Mouse (Mus musculus) heart, embryonic 12.5 days (tissue): ENCODE results near the gene Pla2g2e. TPM values are rescaled to one million over a fixed set of nuclear protein-coding genes. Genes with fewer than 3 reads are reported as not detected.
"Not testable (repeated sequence)": the region's sequence is repeated elsewhere in the genome, so short reads cannot be mapped to it uniquely, and the experiment has no call there.

ENCODE experiments used
- ATAC-seq: fragments of 200-750 bp; cut with Nextera tagmentation; 2 replicates; pipeline ENCODE4 v1.8.0; 2017; ENCODE audit warnings: moderate TSS enrichment, moderate library complexity; ENCODE audit not compliant: insufficient number of reproducible peaks, low FRiP score
- H3K27ac ChIP-seq: fragments of 300-500 bp; sonication (generic); 2 replicates; pipeline ENCODE4 v1.5.1; 2016; ENCODE audit warnings: mild to moderate bottlenecking, moderate library complexity; ENCODE audit not compliant: poor library complexity, severe bottlenecking
- H3K27me3 ChIP-seq: fragments of 300-500 bp; sonication (generic); replicated peaks from 2 replicates; pipeline ENCODE4 v1.6.1; 2016; ENCODE audit warnings: mild to moderate bottlenecking, moderate library complexity
- H3K36me3 ChIP-seq: fragments of 300-500 bp; sonication (generic); 2 replicates; pipeline ENCODE4 v1.6.1; 2016; ENCODE audit warnings: mild to moderate bottlenecking, moderate library complexity
- H3K4me1 ChIP-seq: fragments of 300-500 bp; sonication (generic); replicated peaks from 2 replicates; pipeline ENCODE4 v1.6.1; 2016; ENCODE audit warnings: mild to moderate bottlenecking
- H3K4me2 ChIP-seq: fragments of 300-500 bp; sonication (generic); 2 replicates; pipeline ENCODE4 v1.6.1; 2016; ENCODE audit warnings: mild to moderate bottlenecking, moderate library complexity
- H3K4me3 ChIP-seq: fragments of 300-500 bp; sonication (generic); 2 replicates; pipeline ENCODE4 v1.5.1; 2016; ENCODE audit warnings: mild to moderate bottlenecking
- H3K9ac ChIP-seq: fragments of 300-500 bp; sonication (generic); 2 replicates; pipeline ENCODE4 v1.6.1; 2016; ENCODE audit warnings: mild to moderate bottlenecking, moderate library complexity
- H3K9me3 ChIP-seq: fragments of 300-500 bp; sonication (generic); replicated peaks from 2 replicates; pipeline ENCODE4 v1.6.1; 2016; ENCODE audit warnings: mild to moderate bottlenecking, moderate library complexity
- WGBS: fragments of 180-500 bp; shearing (Covaris S2); methylation state at CpG from one replicate; pipeline ENCODE4 v1.1.7; 2016; 5-methylcytosine and 5-hydroxymethylcytosine counted together
- polyA plus RNA-seq: library from polyadenylated mRNA; unstranded; fragments of >200 nt; fragmentation: Nextera tagmentation; extraction: Ambion mirVana; gene quantifications from 2 replicates; pipeline ENCODE4 v1.2.1, GENCODE M21; 2016

The Pla2g2e gene
- polyA plus RNA-seq, 1 experiment from 2014 or later: not detected

DNA sequence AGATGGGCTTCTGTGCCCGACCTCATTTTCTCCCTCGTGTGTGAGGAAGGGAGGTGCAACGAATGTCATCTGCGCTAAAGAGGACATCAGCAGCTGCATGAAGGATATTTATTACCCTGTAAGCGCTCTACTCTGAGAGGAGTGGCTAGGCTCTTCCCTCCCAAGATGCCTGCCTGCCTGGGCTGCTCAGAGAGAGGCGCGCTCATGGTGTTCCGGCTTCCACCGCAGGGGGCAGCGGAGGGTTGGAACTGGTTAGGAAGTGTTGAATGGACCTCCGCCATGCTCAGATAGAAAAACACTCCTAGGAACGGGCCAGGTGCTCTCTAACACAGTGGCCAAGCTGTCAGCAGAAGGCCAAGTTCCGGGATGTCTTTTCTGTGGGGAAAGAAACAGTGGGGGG, 18.0 kb upstream of the Pla2g2e start:
- Histone ChIP-seq H3K4me2 (peak overlapping the region; percentile 52), H3K4me3 (peak overlapping the region; percentile 20), H3K36me3 (no peaks in the 10 kb centered on the region), H3K4me1 (0 out of 2 replicates have a peak, but pooled peaks cover 3% of the 10 kb centered on the region), H3K27ac (no peak overlapping the region), H3K9ac (no peak overlapping the region), H3K27me3 (0 out of 2 replicates have a peak, but pooled peaks cover 8% of the 10 kb centered on the region), H3K9me3 (no peaks in the 10 kb centered on the region)
- 4% methylated on average over 13 of the region's 13 CpGs for WGBS
- peak; percentile 73; the same call in 1 of the 2 replicates for ATAC-seq

GRCm38 (mm10) chr4:138863344-138863998, 14.3 kb upstream of the Pla2g2e start, which contains the start of gene Pla2g5:
Gene Pla2g5 (minus strand): TSS chr4:138863482.
- Histone ChIP-seq H3K4me2 (no peak within 1 kb of the TSS), H3K27ac (no peak within 1 kb of the TSS), H3K4me3 (no peak within 1 kb of the TSS), H3K9ac (no peak within 1 kb of the TSS), H3K36me3 (no peaks in the 10 kb centered on the region), H3K27me3 (peaks cover 15% of the 10 kb centered on the region; the same call in 1 of the 2 replicates), H3K9me3 (no peaks in the 10 kb centered on the region), H3K4me1 (0 out of 2 replicates have a peak, but pooled peaks cover 3% of the 10 kb centered on the region)
- WGBS: 62% methylated on average over 10 of the region's 10 CpGs
- ATAC-seq: no peak

- Histone ChIP-seq H3K9me3 (no peaks in the 10 kb centered on the region; the same call in 1 of the 2 replicates), H3K9ac (no peak overlapping the region), H3K27ac (no peak overlapping the region), H3K27me3 (peaks cover 15% of the 10 kb centered on the region; the same call in 1 of the 2 replicates), H3K36me3 (no peaks in the 10 kb centered on the region), H3K4me3 (no peak overlapping the region), H3K4me1 (no peaks in the 10 kb centered on the region), H3K4me2 (no peak overlapping the region)
- ATAC-seq: no peak
- 43% methylated on average over 5 of the region's 5 CpGs for WGBS
Observed at GRCm38 (mm10) chr4:138865092-138865491, 12.7 kb upstream of the Pla2g2e start.

GRCm38 (mm10) chr4:138865991-138866390, 11.8 kb upstream of the Pla2g2e start:
- Histone ChIP-seq H3K9me3 (peaks cover 2% of the 10 kb centered on the region; the same call in 1 of the 2 replicates), H3K4me2 (no peak overlapping the region), H3K36me3 (no peaks in the 10 kb centered on the region), H3K9ac (no peak overlapping the region), H3K4me3 (no peak overlapping the region), H3K27me3 (peaks cover 14% of the 10 kb centered on the region; the same call in 1 of the 2 replicates), H3K4me1 (no peaks in the 10 kb centered on the region), H3K27ac (no peak overlapping the region)
- WGBS: 56% methylated on average over 6 of the region's 6 CpGs
- ATAC-seq: no peak

GRCm38 (mm10) chr4:138866413-138866812, 11.3 kb upstream of the Pla2g2e start:
- no peaks in the 10 kb centered on the region for H3K4me1 ChIP-seq
- no peak overlapping the region for H3K27ac ChIP-seq
- H3K9me3 ChIP-seq: peaks cover 4% of the 10 kb centered on the region; the same call in 1 of the 2 replicates
- H3K36me3 ChIP-seq: no peaks in the 10 kb centered on the region
- H3K27me3 ChIP-seq: peaks cover 12% of the 10 kb centered on the region; the same call in 1 of the 2 replicates
- no peak overlapping the region for H3K4me3 ChIP-seq
- no peak for ATAC-seq
- H3K4me2 ChIP-seq: no peak overlapping the region
- H3K9ac ChIP-seq: no peak overlapping the region
- 11% methylated on average over 7 of the region's 7 CpGs for WGBS

DNA sequence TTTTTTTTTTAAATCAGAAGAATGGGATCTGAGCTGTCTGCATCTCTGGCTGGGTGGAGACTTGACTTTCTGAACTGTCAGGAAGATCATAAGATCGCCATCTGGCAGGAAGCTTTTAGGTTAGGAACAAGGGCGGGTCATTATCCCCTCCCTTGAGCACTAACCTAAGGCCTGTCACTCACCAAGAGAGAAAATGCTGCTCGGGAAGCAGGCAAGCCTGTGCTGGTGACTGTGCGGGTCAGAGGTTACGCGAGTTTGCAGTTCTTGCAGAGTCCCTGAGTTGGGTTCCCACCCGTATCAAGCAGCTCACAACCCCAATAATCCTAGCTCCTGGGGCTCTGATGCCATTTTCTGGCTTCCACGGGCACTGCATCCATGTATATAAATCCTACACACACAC, 9.1 kb upstream of the Pla2g2e start:
- Histone ChIP-seq H3K4me2 (no peak overlapping the region), H3K36me3 (no peaks in the 10 kb centered on the region), H3K9ac (no peak overlapping the region), H3K27me3 (peaks cover 12% of the 10 kb centered on the region; the same call in 1 of the 2 replicates), H3K27ac (no peak overlapping the region), H3K4me1 (no peaks in the 10 kb centered on the region), H3K9me3 (peaks cover 4% of the 10 kb centered on the region; the same call in 1 of the 2 replicates), H3K4me3 (no peak overlapping the region)
- WGBS: 52% methylated on average over 8 of the region's 8 CpGs
- no peak for ATAC-seq

DNA sequence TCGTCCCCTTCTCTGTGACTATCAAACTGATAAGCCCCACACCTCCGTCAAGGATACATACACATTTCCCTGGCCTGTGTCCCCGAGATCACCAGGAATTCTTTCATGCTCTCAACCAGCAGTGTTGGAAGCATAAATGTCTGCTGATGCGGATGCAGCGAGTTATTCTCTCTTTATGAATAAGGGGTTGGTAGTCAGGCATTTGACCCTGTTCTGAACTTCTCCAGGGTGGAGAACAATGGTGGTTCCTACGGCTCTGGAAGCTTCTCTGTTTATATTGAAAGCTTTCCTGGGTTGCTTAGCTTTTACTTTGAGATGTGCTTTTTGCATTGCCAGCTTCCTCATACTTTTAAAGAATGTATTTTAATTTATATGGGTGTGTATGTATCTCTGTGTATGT, 3.9 kb upstream of the Pla2g2e start, which contains the start of gene Gm13030:
TSS of gene Gm13030 (minus strand) at position 101 of the 400 bp plus-strand sequence.
- no peaks in the 10 kb centered on the region for H3K27me3 ChIP-seq
- 85% methylated on average over 6 of the region's 6 CpGs for WGBS
- H3K36me3 ChIP-seq: no peaks in the 10 kb centered on the region
- H3K4me2 ChIP-seq: no peak within 1 kb of the TSS
- H3K4me1 ChIP-seq: 0 out of 2 replicates have a peak, but pooled peaks cover 3% of the 10 kb centered on the region
- no peak within 1 kb of the TSS for H3K27ac ChIP-seq
- H3K9ac ChIP-seq: no peak within 1 kb of the TSS
- H3K4me3 ChIP-seq: no peak within 1 kb of the TSS
- ATAC-seq: no peak
- peaks cover 8% of the 10 kb centered on the region; the same call in 1 of the 2 replicates for H3K9me3 ChIP-seq

DNA sequence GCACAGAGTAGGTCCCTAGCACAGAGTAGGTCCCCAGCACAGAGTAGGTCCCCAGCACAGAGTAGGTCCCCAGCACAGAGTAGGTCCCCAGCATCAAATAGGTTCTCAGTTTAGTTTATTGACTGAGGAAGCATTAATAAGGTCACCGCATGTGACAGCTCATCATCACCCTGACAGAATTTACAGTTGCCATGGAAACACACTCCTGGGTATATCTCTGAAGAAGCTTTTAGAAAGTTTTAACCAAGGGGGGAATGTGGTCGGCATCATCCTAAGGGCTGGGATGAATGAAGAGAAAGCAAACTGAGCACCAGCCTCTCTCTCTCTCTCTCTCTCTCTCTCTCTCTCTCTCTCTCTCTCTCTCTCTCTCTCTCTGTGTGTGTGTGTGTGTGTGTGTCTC, 2.5 kb upstream of the Pla2g2e start:
- H3K4me1 ChIP-seq, H3K9me3 ChIP-seq, H3K27ac ChIP-seq, ATAC-seq, H3K4me2 ChIP-seq, H3K36me3 ChIP-seq, H3K4me3 ChIP-seq, H3K9ac ChIP-seq: not testable (repeated sequence)
- 90% methylated on average over 2 of the region's 2 CpGs for WGBS
- peaks cover 13% of the 10 kb centered on the region for H3K27me3 ChIP-seq

DNA sequence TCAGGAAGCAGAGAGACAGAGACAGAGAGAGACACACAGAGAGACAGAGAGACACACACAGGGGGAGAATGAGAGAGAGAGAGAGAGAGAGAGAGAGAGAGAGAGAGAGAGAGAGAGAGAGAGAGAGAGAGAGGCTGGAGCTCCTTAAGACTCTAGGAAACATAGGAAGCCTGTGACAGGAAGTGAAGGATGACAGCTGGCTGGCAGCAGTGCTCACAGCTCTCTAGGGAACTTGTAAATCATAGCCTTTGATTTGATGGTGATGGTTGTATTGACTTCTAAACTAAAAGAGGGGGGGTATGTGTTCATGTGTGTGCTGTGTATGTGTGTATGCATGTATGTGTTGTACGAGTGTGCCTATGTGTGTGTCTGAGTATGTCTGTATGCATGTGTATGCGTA, 1.8 kb upstream of the Pla2g2e start:
- ATAC-seq: no peak
- WGBS: 88% methylated on average over 2 of the region's 2 CpGs

DNA sequence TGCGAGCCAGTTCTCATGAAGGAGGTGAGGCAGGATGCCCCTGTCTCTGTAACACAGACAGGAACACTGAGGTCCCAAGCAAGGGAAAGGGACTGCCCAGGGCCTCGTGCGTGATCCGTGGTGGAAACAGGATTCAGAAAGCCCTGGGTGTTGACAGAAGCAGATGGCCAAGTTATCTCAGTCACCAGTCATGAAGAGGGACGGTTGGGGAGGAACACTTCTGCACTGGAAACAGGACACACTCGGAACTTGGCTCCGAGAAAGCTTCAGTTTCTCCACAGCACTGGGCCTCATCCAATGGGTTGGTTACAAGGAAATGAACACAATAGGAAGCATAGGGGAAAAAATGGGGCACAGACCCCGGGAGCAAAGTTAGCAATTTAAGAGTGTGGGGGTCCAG, 1.0 kb downstream of the Pla2g2e start:
- 33% methylated on average over 8 of the region's 8 CpGs for WGBS
- Histone ChIP-seq H3K4me2 (no peak overlapping the region), H3K9ac (no peak overlapping the region), H3K4me1 (peaks cover 11% of the 10 kb centered on the region; the same call in 1 of the 2 replicates), H3K4me3 (no peak overlapping the region), H3K36me3 (no peaks in the 10 kb centered on the region), H3K9me3 (0 out of 2 replicates have a peak, but pooled peaks cover 4% of the 10 kb centered on the region), H3K27me3 (peaks cover 44% of the 10 kb centered on the region), H3K27ac (no peak overlapping the region)
- no peak for ATAC-seq

More for the DNA sequence above, 1.8 kb upstream of the Pla2g2e start:
- peaks cover 6% of the 10 kb centered on the region; the same call in 1 of the 2 replicates for H3K9me3 ChIP-seq
- H3K27me3 ChIP-seq: peaks cover 20% of the 10 kb centered on the region
- H3K4me2 ChIP-seq: no peak overlapping the region
- peaks cover 7% of the 10 kb centered on the region; the same call in 1 of the 2 replicates for H3K4me1 ChIP-seq
- no peak overlapping the region for H3K27ac ChIP-seq
- H3K9ac ChIP-seq: no peak overlapping the region
- no peaks in the 10 kb centered on the region for H3K36me3 ChIP-seq
- no peak overlapping the region for H3K4me3 ChIP-seq

DNA sequence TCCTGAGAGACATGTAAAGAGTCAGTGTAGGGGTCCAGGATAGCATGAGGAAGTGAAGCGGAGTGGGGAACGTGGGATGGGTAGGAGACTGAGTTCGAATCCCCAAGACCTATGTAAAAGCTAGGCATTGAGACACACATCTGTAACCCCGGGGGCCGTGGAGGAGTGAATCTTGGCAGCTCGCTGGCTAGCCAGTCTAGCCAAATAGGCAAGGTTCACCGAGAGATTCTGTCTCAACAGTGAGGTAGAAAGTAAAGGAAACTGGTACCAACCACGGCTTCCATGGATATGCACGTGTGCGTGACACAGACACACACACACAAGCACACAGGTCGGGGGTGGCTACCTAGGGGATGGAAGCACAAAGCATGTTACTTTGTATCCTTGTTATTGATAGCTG, 2.1 kb downstream of the Pla2g2e start:
- Histone ChIP-seq H3K27ac (no peak overlapping the region), H3K4me2 (no peak overlapping the region), H3K9me3 (0 out of 2 replicates have a peak, but pooled peaks cover 4% of the 10 kb centered on the region), H3K36me3 (no peaks in the 10 kb centered on the region), H3K9ac (no peak overlapping the region), H3K4me1 (peaks cover 11% of the 10 kb centered on the region; the same call in 1 of the 2 replicates), H3K27me3 (peaks cover 44% of the 10 kb centered on the region), H3K4me3 (no peak overlapping the region)
- no peak for ATAC-seq
- WGBS: 80% methylated on average over 11 of the region's 11 CpGs
